Mouse (Mus musculus): Measurements from ENCODE around the gene Tpd52l2. TPM values are rescaled to one million over a fixed set of nuclear protein-coding genes. Genes with fewer than 3 reads are reported as not detected.
A peak's percentile ranks its signal among the peaks of the same experiment; 100 is the strongest.
"Not testable (repeated sequence)": the region's sequence is repeated elsewhere in the genome, so short reads cannot be mapped to it uniquely, and the experiment has no call there.

Gene Tpd52l2
- total RNA-seq, 2 experiments from 2014 or later = 95.5 to 108 TPM

GRCm38 (mm10) chr2:181485741-181486140 lies 11.2 kb upstream of the Tpd52l2 start:
- DNase-seq = no peak

GRCm38 (mm10) chr2:181487338-181488277 lies 9.3 kb upstream of the Tpd52l2 start:
- DNase-seq = peak; percentile 79

- peak; percentile 57 for DNase-seq
Observed at GRCm38 (mm10) chr2:181491432-181492205, 5.3 kb upstream of the Tpd52l2 start.

GRCm38 (mm10) chr2:181492206-181492605 lies 4.7 kb upstream of the Tpd52l2 start:
- no peak for DNase-seq

GRCm38 (mm10) chr2:181493156-181493927 lies 3.6 kb upstream of the Tpd52l2 start, which contains the start of gene Abhd16b:
Gene Abhd16b (plus strand): TSS chr2:181493206.
- DNase-seq = no peak

GRCm38 (mm10) chr2:181494266-181494945 lies 2.5 kb upstream of the Tpd52l2 start:
- no peak for DNase-seq

GRCm38 (mm10) chr2:181495845-181496244 lies 1.1 kb upstream of the Tpd52l2 start:
- DNase-seq = not testable (repeated sequence)

- peak; percentile 80 for DNase-seq
Observed at GRCm38 (mm10) chr2:181496281-181496680, 661 bp upstream of the Tpd52l2 start.

GRCm38 (mm10) chr2:181497548-181497875 lies 570 bp downstream of the Tpd52l2 start:
- peak; percentile 85 for DNase-seq

- no peak for DNase-seq
Observed at GRCm38 (mm10) chr2:181498644-181499043, 1.7 kb downstream of the Tpd52l2 start.

- no peak for DNase-seq
Observed at GRCm38 (mm10) chr2:181509191-181509590, 12.2 kb downstream of the Tpd52l2 start.

- no peak for DNase-seq
Observed at GRCm38 (mm10) chr2:181511231-181511630, 14.3 kb downstream of the Tpd52l2 start.

- peak; percentile 15 for DNase-seq
Observed at GRCm38 (mm10) chr2:181519201-181519600, 22.3 kb downstream of the Tpd52l2 start.

GRCm38 (mm10) chr2:181520118-181520935 lies 23.4 kb downstream of the Tpd52l2 start, which contains the start of gene Dnajc5:
Gene Dnajc5 (plus strand): TSS chr2:181520485.
- peak; percentile 98 for DNase-seq

- no peak for DNase-seq
Observed at GRCm38 (mm10) chr2:181520936-181521227, 23.9 kb downstream of the Tpd52l2 start.

- no peak for DNase-seq
Observed at GRCm38 (mm10) chr2:181521491-181521890, 24.5 kb downstream of the Tpd52l2 start.

GRCm38 (mm10) chr2:181522811-181523210 lies 25.9 kb downstream of the Tpd52l2 start:
- DNase-seq = peak; percentile 33

GRCm38 (mm10) chr2:181525526-181525925 lies 28.6 kb downstream of the Tpd52l2 start:
- DNase-seq = no peak

GRCm38 (mm10) chr2:181529076-181529475 lies 32.1 kb downstream of the Tpd52l2 start:
- DNase-seq = no peak

- no peak for DNase-seq
Observed at GRCm38 (mm10) chr2:181532589-181532988, 35.6 kb downstream of the Tpd52l2 start.

GRCm38 (mm10) chr2:181536410-181536809 lies 39.5 kb downstream of the Tpd52l2 start:
- no peak for DNase-seq
